Mouse (Mus musculus): ENCODE results near the gene Man2a1.

DNA sequence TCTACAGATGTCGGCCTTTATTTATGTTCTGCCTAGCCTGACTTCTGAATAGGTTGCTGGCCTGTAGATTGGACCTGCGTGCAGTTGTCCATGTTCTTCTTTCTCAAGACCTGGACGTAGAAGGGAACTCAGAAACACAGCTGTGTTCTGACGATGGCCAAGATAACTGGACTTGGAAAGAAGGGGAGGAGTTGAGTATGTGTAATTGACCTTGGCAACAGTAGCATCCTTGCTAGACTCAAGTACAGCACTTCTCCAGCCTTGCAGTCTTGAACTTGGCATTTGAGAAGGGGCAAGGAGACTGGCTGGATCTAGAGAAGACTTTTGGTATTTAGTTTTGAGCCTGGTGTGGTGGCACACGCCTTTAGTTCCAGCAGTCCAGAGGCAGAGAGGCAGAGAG lies 10.9 kb downstream of the Man2a1 start:
- TF ChIP-seq CTCF (IDR thresholded peaks at IDR 0.05; ENCODE audit: control insufficient read depth, insufficient read depth, insufficient replicate concordance, low read depth, low read length) (no peak), POLR2A (IDR thresholded peaks at IDR 0.05; ENCODE audit: control insufficient read depth, low read depth, low read length) (no peak)

All from testis, adult 2 months (tissue).